Mouse (Mus musculus): ENCODE data around the gene Fam120c.

DNA sequence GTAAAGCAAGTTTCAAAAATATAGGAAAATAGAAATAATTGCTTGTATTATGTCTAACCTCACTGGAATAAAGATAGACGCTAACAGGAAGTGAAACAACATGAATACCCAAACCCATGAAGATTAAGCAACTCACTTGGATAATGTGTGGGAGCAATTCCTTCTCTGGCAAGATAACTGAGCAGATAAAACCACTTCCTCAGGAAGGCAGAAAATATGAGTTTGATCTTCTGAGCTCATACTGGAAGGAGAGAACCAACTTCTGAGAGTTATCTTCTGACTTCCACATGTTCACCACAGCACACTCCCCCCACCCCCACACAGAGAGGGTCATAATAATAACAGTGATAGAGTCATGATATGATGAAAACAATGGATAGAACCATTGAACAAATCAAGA is 152.6 kb downstream of the Fam120c start:
- no peak for TF ChIP-seq CEBPB (IDR thresholded peaks at IDR 0.05; ENCODE audit: insufficient read depth, poor library complexity, severe bottlenecking)
- TF ChIP-seq POLR2A (IDR thresholded peaks at IDR 0.05; ENCODE audit: insufficient read length, low read depth): no peak
- no peak for TF ChIP-seq E2F4 (IDR thresholded peaks at IDR 0.05; ENCODE audit: insufficient read depth)
- no peak for TF ChIP-seq TCF3 (IDR thresholded peaks at IDR 0.05; ENCODE audit: insufficient read length, low read depth)
- TF ChIP-seq MYOD1 (IDR thresholded peaks at IDR 0.05; ENCODE audit: control insufficient read depth in 1 of 3, insufficient read length in 2 of 3, low read depth in 2 of 3): no peak
- TF ChIP-seq TCF12 (IDR thresholded peaks at IDR 0.05; ENCODE audit: insufficient read depth, poor library complexity, severe bottlenecking): no peak
